Mouse (Mus musculus): ENCODE measurements around the gene Ankrd36.

DNA sequence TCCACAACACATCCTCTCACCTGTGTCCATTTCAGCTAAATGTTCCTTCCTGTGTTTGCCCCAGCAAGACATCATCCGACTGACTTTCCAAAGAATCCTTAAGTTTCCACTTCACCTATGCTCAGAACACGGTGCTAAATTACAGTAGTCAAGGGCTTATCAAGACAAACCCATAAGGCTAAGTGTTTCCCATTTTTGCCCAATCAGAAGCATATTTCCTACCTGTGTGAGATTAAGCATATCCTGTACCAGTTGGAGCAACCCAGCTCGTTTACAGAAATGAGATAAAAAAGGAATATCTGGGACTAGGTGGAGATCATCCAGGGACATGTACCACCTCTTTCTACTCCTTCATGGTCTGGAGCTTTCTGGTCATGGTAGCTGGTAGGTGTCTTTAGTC is 22.8 kb upstream of the Ankrd36 start:
- TF ChIP-seq POLR2A (IDR thresholded peaks at IDR 0.05; ENCODE audit: insufficient read depth, low read depth, low read length) (no peak), EP300 (IDR thresholded peaks at IDR 0.05; ENCODE audit: insufficient read depth, low read depth, low read length) (no peak)

Data from heart, adult 2 months (tissue).